Mouse (Mus musculus) spleen, postnatal 36 days (tissue): ENCODE measurements around the gene Mov10l1.

ENCODE experiments used
- DNase-seq, 2 experiments: peaks; one replicate each; pipeline ENCODE4 v3.0.0; 2022; ENCODE audit warnings: low spot score in 2 of 2, mixed read lengths in 1 of 2

The Mov10l1 gene

DNA sequence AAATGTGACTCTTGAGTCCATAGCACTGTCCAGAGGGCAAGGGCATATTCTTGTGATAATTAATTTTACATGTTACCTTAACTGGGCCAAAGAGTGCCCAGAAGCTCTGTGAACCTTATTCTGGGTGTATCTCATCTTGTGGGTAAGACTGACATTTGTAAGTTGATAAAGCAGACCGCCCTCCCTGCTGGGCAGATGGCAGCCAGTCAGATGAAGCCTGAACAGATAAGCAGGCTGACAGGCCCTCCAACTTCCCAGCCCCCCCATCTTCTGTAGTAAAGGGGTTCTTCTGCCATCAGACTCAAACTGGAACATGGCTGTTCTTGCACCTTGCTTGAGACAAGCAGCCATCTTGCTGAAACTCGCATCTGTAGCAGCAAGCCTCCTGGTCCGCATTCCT lies 34.0 kb downstream of the Mov10l1 start:
- DNase-seq = no peak

DNA sequence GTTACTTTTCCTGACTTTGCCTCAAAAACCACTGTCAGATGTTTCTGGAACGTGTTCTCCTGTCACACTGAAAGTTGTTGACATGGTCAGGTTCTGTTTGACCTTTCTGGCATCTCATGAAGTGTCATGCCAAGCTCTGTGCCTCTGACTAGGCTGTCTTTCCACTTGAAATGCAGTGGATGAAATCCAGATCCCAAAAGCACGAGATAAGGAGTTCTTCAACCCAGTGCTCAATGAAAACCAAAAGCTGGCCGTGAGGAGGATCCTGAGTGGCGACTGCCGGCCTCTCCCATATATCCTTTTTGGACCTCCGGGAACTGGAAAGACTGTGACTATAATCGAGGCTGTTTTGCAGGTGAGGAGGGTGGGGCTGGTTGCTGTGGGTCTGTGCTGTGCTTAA lies 37.4 kb downstream of the Mov10l1 start:
- no peak for DNase-seq

DNA sequence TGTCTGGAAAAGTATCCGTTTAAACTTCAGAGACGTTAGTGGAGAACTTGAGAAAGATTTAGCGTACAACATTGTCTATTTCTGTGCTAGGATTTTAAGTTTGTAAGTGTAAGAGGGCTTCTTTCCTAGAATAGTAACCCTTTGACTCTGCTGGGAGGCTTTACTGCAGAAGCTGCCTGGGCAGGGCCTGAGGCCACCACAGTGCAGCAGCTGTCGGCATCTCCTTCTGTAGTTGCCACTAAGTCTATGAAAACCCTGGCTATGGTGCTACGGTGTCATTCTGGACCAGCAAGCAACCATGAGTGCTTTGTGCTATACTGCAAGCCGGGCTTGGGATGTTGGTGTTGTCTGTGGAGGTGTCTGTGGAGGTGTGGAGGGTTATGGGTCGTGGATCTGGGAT lies 37.8 kb downstream of the Mov10l1 start:
- DNase-seq = no peak

DNA sequence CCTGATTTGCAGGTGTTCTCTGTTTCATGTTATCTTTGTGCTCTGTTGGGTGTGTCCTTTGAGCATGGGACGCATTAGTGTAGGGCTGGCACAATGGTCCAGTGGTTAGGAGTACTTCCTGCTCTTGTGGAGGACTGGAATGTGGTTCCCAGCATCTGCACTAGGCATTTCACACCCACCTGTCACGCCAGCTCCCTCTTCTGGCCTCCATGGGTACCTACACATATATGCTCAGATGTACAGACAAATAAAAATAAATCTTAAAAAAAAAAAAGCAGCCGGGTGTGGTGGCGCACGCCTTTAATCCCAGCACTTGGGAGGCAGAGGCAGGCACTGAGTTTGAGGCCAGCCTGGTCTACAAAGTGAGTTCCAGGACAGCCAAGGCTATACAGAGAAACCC lies 61.7 kb downstream of the Mov10l1 start:
- DNase-seq = no peak

DNA sequence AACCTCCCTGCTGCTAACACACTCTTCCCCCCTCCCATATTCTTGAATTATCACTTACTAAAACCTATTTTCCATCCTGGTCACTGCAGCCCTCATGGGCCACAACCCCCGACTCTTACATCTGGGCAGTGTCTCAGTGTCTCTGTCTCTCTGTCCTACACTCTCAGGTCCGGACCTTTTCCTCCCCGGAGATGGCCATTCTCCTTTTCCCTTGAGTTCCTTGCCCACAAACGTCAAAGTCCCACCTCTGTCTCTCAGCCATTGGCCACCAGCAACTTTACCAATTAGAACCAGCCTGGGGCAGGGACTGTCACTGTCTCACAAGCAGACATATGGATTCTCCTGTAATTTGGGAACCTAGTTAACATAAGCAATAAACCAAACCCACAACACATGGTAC lies 63.6 kb downstream of the Mov10l1 start:
- no peak for DNase-seq

DNA sequence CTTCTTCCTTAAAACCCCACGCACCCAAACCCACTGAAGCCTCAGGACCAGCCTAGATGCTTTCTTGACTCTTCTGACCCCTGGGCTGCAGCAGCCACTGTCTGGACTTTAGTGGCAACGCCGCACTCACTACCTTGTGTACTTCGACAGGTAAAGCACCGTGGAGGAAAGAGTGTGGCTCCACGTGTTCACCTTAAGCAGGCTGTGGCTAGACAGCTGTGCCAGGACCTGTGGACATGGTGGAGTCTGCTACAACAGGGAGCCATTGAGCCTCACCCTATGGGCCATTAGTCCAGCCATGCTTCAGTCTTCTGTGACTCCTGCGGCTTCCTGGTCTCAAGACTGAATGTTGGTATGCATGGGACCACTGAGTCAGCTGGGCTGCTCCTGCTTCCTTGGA lies 72.0 kb downstream of the Mov10l1 start:
- DNase-seq = no peak

DNA sequence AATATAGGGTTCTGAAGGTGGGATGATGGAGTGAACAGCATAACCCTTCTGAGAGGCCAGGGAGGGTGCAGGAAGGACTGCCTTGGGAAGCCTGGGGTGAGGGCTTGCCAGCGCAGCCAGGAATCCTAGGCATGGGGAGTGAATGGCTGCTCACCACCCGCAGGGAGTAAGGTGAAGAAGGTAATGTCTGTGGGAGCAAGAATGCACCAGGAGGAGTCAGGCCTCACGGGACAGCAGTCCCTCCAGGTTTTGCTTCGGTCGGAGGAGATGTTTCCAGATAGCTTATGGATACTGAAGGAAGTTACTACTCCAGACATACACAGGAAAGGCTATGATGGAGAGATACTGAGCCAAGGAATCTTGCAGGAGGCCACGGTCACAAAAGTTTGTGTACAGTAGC lies 76.0 kb downstream of the Mov10l1 start:
- no peak for DNase-seq

DNA sequence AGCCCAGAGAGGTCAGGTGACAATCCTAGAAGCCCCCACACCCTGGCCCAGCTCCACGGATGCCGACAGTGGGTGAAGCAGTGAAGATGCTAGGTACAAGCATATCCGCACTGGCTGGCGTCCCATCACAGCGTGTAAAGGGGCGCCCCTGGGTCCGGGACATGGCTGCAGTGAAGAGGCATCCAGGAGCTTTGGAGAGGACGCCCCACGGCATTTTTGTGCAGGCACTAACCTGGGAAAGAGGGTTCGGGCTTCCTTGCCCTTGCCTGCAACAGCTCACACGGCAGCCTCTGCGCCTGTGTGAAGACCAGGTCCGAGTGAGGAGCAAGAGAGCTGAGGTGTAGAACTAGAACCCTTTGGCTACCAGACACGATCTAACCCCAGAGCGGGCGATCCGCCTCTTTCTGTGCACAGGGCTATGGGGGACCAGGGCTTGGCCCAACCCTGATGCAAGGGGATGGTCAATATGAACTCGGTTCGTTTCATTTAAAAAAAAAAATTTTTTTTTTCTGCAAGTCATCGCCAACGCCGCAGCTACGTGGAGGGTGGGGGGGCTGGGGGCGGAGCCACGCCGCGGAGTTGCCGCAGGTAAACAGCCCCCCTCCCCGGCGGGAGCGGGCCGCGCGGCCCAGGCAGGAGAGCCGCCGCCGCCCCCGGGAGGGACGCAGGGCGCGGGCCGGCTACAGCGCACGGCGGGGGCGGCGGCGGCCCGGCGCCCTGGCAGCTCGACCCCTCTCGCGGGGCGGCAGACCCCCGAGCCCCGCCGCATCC lies 76.6 kb downstream of the Mov10l1 start, which contains the start of gene Panx2:
Gene Panx2, plus strand, starts transcription at position 574 of the 771 bp plus-strand sequence.
- no peak for DNase-seq

DNA sequence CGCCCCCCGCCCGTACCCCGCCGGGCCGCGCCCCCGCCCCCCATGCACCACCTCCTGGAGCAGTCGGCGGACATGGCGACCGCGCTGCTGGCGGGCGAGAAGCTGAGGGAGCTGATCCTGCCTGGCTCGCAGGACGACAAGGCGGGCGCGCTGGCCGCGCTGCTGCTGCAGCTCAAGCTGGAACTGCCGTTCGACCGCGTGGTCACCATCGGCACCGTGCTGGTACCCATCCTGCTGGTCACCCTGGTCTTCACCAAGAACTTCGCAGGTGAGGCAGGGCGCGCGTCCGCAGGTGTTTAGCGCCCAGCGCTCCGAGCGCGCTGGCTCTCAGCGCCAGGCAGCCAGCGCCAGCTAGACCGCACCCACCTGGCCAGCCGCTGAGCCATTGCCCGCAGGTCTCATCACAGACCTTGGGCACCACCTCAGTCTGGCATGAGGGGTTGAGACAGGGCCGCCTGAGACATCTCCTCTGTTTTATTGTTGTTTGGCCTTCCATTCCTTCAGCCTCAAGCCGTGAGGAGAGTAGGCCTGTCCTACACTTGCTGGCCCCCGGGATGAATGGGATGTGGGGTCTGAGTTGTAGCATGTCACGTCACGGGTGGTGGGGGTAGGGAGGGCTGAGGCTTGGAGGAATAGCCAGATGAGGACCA lies 77.4 kb downstream of the Mov10l1 start:
- no peak for DNase-seq

DNA sequence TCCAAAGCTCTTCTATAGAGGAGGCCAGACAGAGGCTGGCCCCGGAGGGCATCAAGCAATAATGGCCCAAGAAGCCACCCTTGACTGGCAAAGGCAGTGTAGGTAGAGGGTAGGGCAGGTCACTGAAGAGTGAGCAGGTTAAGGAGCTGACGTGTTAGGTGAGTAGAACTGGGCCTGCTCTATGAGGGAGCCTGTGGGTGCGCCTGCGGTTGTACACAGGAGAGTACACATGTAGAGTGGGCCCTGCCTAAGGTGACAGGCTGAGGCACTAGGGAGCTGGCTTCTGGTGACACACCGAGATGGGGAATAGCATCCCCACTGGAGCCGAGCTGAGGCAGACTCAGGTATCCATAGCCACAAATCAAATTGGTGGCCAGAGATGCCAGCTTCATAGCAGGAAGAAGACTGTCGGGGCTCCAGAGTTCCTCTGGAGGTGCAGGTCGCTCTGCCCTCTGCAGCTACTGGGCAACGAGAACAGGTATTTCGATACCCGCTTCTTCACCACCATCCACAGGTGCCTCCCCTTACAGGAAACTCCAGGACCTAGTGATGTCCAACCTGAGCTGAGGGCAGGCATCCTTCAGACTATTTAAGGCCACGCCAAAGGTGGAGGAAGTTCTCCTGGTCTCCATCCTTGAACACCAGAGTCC lies 78.2 kb downstream of the Mov10l1 start:
- no peak for DNase-seq

DNA sequence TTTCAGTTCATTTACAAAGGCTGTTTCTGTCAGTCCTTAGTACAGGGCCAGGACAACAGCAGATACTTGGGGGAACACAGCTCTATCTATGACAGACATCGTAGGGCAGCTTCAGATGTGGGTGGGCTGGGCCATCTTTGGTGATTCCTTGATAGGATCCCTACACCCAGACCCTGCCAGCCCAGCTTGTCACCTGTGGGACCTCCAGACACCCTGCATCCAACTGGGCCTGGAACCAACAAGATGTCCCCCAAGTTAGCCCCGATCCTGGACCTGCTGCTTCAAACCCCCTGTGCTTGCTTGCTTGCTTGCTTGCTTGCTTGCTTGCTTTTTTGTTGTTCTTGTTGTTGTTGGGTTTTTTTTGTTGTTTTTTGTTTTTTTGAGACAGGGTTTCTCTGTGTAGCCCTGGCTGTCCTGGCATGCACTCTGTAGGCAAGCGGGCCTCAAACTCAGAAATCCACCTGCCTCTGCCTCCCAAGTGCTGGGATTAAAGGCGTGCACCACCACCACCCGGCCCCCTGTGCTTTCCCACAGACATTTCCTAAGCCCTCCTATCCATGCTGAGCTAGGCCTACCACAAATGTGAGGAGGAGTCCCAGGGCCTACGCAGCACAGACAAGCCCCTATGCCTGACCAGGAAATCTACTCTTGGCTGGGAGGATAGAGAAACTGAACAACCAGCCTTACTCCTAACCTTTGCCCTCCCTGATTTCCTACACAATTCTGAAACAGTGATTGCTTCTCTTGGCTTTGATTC lies 79.2 kb downstream of the Mov10l1 start:
- DNase-seq = no peak

DNA sequence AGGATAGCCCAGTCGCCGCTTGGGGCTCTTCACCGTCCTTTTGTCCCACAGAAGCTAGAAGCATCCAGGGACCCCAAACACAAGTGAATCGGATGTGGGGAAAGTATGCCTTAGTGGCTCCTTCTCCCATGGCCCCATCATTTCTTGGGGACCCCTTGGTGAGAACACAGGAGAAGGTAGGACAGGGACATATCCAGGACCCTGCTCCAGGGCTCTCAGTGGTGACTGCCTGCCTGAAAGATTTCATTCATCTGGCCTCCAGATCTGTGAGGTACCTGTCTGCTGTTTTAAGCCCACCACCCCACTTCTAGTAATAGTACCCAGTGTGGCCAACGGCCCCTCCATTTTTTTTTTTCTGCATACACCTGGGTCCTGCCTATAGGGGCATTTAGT lies 79.8 kb downstream of the Mov10l1 start:
- DNase-seq = no peak

DNA sequence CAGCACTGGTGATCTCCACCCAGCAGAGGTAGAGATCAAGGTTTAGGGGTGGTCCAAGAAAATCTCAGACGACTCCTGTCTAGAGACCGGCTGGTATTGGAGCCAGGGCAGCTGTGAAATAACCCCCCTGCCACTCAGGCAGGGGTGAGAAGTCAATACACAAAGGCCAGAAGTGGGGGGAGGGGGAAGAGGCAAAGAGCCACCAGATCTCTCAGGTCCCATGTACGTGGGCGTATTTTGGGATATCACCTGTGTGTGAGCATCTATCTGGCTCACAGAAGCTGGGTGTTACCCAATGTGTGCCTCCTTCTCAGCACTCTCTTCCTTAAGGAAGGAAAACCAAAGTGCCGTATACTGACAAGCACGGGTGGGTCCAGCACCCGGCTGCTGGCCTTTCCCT lies 80.3 kb downstream of the Mov10l1 start:
- no peak for DNase-seq

DNA sequence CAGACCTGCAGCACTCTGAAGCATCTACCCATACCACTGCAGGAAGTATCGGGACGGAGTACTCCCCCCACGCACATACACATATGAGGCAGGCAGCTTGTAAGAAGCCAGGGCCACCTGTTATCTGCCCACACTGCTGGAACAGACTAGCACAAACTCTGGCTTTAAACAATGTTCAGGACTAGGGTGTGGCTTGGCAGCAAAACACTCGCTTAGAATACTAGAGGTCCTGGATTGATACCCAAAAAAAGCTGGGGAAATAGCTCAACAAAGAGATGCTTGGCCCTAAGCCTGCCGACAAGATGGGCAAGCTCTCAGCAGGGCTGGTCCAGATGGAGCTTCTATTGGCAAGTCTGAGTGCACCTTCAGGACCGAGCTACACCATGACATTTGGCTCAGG lies 80.8 kb downstream of the Mov10l1 start:
- DNase-seq = no peak

DNA sequence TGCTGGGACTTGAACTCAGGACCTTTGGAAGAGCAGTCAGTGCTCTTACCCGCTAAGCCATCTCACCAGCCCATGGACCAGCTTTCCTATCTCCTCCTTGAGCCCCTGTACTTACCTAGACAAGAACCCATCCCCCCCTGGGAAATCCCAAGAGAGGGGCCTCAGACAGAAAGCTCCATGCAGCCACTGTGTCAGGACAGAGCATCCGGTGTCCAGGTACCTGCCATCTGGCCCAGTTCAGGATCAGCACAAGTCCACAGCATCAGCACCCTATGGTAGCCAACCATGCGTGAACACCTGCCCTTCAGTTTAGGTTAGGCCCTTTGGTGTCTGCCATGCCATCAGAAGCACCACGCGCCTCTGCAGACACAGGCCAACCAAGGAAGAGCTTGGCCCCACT lies 82.2 kb downstream of the Mov10l1 start:
- no peak for DNase-seq

DNA sequence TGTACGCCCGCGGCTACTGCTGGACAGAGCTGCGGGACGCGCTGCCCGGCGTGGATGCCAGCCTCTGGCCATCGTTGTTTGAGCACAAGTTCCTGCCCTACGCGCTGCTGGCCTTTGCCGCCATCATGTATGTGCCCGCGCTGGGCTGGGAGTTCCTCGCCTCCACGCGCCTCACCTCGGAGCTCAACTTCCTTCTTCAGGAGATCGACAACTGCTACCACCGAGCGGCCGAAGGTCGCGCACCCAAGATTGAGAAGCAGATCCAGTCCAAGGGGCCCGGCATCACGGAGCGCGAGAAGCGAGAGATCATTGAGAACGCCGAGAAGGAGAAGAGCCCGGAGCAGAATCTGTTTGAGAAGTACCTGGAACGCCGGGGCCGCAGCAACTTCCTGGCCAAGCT lies 84.9 kb downstream of the Mov10l1 start:
- no peak for DNase-seq

DNA sequence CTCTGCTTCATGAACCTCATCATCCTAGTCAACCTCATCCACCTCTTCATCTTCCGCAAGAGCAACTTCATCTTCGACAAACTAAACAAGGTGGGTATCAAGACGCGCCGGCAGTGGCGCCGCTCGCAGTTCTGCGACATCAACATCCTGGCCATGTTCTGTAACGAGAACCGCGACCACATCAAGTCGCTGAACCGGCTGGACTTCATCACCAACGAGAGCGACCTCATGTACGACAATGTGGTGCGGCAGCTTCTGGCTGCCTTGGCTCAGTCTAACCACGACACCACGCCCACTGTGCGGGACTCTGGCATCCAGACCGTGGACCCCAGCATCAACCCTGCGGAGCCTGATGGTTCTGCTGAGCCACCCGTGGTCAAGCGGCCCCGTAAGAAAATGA lies 85.5 kb downstream of the Mov10l1 start:
- DNase-seq = no peak

DNA sequence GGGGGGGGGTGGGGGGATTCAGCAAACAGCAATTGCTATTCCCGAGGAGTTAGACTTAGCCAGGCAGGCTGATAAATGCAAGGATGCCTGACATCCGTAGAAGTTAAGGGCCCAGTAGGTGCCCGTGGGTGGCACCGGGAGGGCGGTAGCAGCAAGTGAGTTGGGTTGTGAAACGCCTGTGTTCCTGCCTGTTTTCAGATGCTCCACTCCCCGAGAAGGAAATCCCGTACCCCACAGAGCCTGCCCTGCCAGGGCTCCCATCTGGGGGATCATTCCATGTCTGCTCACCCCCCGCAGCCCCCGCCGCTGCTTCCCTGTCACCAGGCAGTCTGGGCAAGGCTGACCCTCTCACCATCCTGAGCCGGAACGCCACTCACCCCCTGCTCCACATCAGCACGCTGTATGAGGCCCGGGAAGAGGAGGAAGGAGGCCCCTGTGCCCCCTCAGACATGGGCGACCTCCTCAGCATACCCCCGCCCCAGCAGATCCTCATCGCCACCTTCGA lies 86.7 kb downstream of the Mov10l1 start:
- DNase-seq = no peak

DNA sequence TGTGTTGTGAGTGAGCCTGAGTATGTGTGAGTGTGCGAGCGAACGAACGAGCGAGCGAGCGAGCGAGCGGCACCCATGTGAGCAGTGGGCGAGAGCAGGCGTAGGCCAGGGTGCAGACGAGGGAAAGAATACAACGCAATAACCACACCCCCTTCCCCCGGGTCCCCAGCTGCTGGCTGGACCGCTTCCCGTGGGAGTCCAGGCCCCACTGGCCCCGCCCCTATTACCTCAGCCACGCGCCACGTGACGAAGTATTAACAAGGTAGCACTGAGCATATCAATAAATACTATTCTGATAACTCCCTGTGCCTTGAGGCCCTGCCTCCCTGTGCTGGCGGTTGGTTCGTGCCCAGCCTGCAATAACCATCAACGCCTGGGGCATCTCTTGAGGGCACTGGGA lies 87.9 kb downstream of the Mov10l1 start:
- no peak for DNase-seq

DNA sequence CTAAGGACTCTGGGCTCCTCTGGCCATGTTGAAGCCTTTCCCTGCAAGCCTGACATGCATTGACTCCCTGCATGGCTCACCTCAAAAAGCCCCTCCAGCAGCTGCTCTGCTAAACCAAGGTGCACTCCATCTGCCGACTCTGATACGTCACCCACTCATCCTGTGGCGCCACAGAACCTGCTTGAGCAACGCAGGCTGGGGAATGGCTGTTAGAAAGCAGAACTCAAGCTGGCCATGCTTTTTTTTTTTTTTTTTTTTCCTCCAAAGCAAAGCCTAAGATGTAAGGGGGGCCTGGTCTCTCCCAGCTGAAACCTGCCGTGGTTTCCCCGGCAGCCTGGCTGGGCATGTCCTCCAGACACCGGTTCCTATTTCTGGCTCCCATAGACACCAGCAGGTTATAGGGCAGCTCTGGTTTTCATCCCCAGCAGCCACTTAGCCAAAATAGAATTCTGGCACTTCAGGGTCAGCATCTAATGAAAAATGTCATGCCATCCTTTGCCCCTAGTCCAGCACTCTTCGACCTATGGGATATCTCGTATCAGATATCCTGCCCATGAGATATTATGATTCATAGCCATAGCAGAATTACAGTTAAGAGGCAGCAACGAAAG lies 91.4 kb downstream of the Mov10l1 start:
- DNase-seq = no peak

DNA sequence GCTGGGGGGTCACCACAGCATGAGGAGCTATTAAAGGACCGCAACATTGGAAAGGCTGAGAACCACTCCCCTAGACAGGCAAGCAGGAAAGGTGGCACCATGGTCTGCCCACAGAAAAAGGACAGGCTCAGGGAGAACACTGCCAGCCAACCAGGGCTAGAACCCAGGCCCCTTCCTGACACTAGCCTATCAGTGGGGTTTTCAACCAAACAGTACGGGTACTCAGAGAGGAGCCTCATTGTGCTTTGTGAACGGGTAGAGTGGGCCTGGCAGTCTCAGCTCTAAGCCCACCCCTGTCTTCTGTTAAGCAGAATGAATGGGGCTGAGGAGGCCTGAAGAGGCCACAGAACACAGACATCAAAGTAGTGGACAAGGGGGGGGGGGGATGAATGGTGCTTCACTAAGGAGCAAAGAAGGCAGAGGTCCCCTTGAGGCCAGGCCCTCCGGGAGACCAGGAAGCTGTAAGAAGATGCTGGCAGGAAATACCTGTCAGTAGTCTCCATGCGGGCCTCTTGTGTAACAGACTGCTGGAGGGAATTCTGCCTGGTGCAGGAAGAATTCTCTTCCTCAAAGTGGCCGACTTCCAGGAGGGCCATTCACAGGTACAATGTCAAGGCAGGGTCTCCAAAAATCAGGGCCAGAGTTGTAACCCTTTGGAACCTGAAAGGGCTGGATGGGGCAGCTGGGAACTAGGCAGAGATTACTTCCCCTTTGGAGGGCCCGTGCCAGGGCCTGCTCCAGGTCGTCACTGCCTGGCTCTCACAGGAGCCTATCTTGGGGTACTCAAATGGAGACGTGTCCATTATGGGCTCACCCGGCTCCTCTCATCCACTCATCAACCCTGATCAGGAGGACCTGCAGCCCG lies 92.1 kb downstream of the Mov10l1 start, which contains the start of gene Trabd:
Gene Trabd, plus strand, starts transcription at position 512 of the 865 bp plus-strand sequence.
- no peak for DNase-seq
